Mouse (Mus musculus): ENCODE data around the gene Trim17.

DNA sequence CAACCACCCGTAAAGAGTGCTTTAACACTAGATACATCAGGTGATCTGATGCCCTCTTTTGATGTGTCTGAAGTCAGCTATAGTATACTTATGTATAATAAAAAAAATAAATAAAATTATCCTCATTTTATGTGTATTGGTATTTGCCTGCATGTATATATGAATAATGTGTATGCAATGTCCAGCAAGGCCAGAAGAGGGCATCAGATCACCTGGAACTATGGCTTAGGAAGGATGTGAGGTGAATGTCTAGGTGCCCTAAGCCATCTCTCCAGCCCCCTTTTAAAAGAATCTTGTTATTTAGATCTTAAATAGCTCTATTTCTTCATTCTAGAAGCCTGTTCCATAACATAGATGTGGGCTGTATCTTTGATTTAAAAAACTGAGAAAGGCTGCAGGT lies 12.9 kb downstream of the Trim17 start:
- TF ChIP-seq CTCF (IDR thresholded peaks at IDR 0.05; ENCODE audit: extremely low read depth, insufficient read depth, low read length) (peak; percentile 44; the same call in 1 of the 2 replicates), POLR2A (IDR thresholded peaks at IDR 0.05; ENCODE audit: extremely low read depth, insufficient read depth, low read length) (no peak)
